Mouse (Mus musculus) 3T3-L1 (cell line): ENCODE results near the gene Tdg.
A peak's percentile ranks its signal among the peaks of the same experiment; 100 is the strongest.

Experiments
- DNase-seq: peaks from one replicate; pipeline ENCODE4 v3.0.0-alpha.2; 2015; ENCODE audit warnings: low read depth, low spot score

Gene Tdg

GRCm38 (mm10) chr10:82662267-82662990 is 32.8 kb downstream of the Tdg start:
- no peak for DNase-seq

GRCm38 (mm10) chr10:82663289-82663688 is 33.7 kb downstream of the Tdg start:
- DNase-seq = no peak

GRCm38 (mm10) chr10:82665951-82666350 is 36.3 kb downstream of the Tdg start:
- no peak for DNase-seq

- DNase-seq = peak; percentile 93
Measured at GRCm38 (mm10) chr10:82666436-82667234, 37.0 kb downstream of the Tdg start.

GRCm38 (mm10) chr10:82670205-82670604 is 40.6 kb downstream of the Tdg start:
- DNase-seq = no peak

- no peak for DNase-seq
Measured at GRCm38 (mm10) chr10:82676949-82677348, 47.3 kb downstream of the Tdg start.

- DNase-seq = no peak
Measured at GRCm38 (mm10) chr10:82680769-82681168, 51.1 kb downstream of the Tdg start.

- DNase-seq = no peak
Measured at GRCm38 (mm10) chr10:82681639-82682038, 52.0 kb downstream of the Tdg start.

- no peak for DNase-seq
Measured at GRCm38 (mm10) chr10:82685440-82685839, 55.8 kb downstream of the Tdg start.

- peak; percentile 98 for DNase-seq
Measured at GRCm38 (mm10) chr10:82689681-82690211, 60.1 kb downstream of the Tdg start.

GRCm38 (mm10) chr10:82690494-82690893 is 60.9 kb downstream of the Tdg start, which contains the start of gene Glt8d2:
Glt8d2 (minus strand) TSS chr10:82690650.
- peak; percentile 97 for DNase-seq

- DNase-seq = peak; percentile 47
Measured at GRCm38 (mm10) chr10:82695956-82696355, 66.3 kb downstream of the Tdg start, which contains the start of gene Hcfc2. Hcfc2 (plus strand) TSS chr10:82696160.

- peak; percentile 50 for DNase-seq
Measured at GRCm38 (mm10) chr10:82696453-82697079, 66.9 kb downstream of the Tdg start.

- no peak for DNase-seq
Measured at GRCm38 (mm10) chr10:82697305-82697898, 67.8 kb downstream of the Tdg start.

- peak; percentile 74 for DNase-seq
Measured at GRCm38 (mm10) chr10:82698712-82699261, 69.2 kb downstream of the Tdg start.

GRCm38 (mm10) chr10:82699296-82699941 is 69.8 kb downstream of the Tdg start:
- DNase-seq = peak; percentile 45
